Mouse (Mus musculus): ENCODE data around the gene Pus1.

GRCm38 (mm10) chr5:110809667-110810325, 29.3 kb upstream of the Pus1 start, which contains the start of gene Ulk1:
- TF ChIP-seq CTCF (IDR thresholded peaks at IDR 0.05; ENCODE audit: low read depth, low read length): no peak
- peak; percentile 99 for TF ChIP-seq POLR2A (IDR thresholded peaks at IDR 0.05; ENCODE audit: extremely low read depth, insufficient read depth, low read length)

All from liver, adult 2 months (tissue).